Comparison of ENCODE assay signal across 24 mouse cellular contexts in the genomic region with DNA sequence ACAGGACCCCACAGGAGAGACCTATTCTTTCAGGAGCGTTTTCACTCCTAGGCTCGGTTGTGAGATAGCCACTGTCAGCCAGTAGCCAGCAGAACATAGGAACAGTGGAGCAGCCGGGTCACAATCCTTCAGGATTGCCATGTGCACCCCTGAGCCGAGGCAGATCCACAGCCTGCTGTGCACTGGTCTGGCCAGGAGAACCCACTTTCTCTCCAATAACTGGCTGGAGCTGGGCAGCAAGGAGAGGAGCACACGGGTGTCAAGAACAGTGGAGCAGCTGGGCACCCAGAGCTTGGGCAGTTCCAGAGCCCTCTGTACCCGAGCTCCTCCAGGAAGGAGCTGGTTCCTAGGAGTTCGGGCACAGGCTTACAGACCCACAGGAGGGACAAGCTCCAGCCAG. TPM values are rescaled to one million over a fixed set of nuclear protein-coding genes. Genes with fewer than 3 reads are reported as not detected.
A peak's percentile ranks its signal among the peaks of the same experiment; 100 is the strongest.
DNase-seq lines count a peak whose midpoint lies in the region; ATAC-seq and TF ChIP-seq lines count a peak whose summit lies in the region.
"Had no signal": no experiment of that assay in that cellular context is flagged by ENCODE, and none has a peak within 500 bp of the region (broad histone marks: within the 10 kb centered on the region; RNA-seq: fewer than 3 reads in every experiment).

No protein-coding gene starts in this region.

- H3K9ac ChIP-seq in stomach, embryonic 15.5 days = no peak overlapping the region
- no peak overlapping the region for H3K9ac ChIP-seq in stomach, postnatal 0 days (ENCODE audit: low read length)
- H3K9ac ChIP-seq: heart, embryonic 12.5 days; hindbrain, embryonic 12.5 days; intestine, embryonic 15.5 days; limb, embryonic 12.5 days; liver, postnatal 0 days had no signal

- TF ChIP-seq CTCF in stomach, postnatal 0 days (IDR thresholded peaks at IDR 0.05; ENCODE audit: low read depth) = no peak

- TF ChIP-seq EP300 in stomach, postnatal 0 days (optimal IDR thresholded peaks at IDR 0.05) = no peak

- no peak overlapping the region for H3K27ac ChIP-seq in stomach, embryonic 15.5 days
- H3K27ac ChIP-seq in stomach, postnatal 0 days (replicated peaks) = no peak overlapping the region
- H3K27ac ChIP-seq: embryonic facial prominence, embryonic 10.5 days; hindbrain, embryonic 12.5 days; intestine, embryonic 15.5 days; limb, embryonic 12.5 days; midbrain, embryonic 10.5 days had no signal

- H3K4me2 ChIP-seq in stomach, embryonic 15.5 days = no peak overlapping the region
- no peak overlapping the region for H3K4me2 ChIP-seq in stomach, postnatal 0 days (replicated peaks; ENCODE audit: low read depth)
- H3K4me2 ChIP-seq: heart, embryonic 12.5 days; hindbrain, embryonic 12.5 days; intestine, embryonic 15.5 days; limb, embryonic 12.5 days; liver, embryonic 11.5 days had no signal

- H3K4me3 ChIP-seq in stomach, embryonic 15.5 days (replicated peaks) = no peak overlapping the region
- H3K4me3 ChIP-seq in stomach, postnatal 0 days (ENCODE audit: low read depth, low read length) = no peak overlapping the region
- H3K4me3 ChIP-seq: embryonic facial prominence, embryonic 10.5 days; heart, embryonic 12.5 days; hindbrain, embryonic 12.5 days; intestine, embryonic 15.5 days; limb, embryonic 12.5 days; midbrain, embryonic 10.5 days had no signal

- 81% methylated on average over 7 of the region's 7 CpGs for WGBS in stomach, embryonic 15.5 days
- 86% methylated on average over 7 of the region's 7 CpGs for WGBS in stomach, postnatal 0 days

- H3K9me3 ChIP-seq in stomach, embryonic 15.5 days = no peaks in the 10 kb centered on the region
- H3K9me3 ChIP-seq in stomach, postnatal 0 days (ENCODE audit: control insufficient read depth, low read length) = no peaks in the 10 kb centered on the region
- H3K9me3 ChIP-seq: embryonic facial prominence, embryonic 10.5 days; heart, embryonic 12.5 days; hindbrain, embryonic 12.5 days; intestine, embryonic 15.5 days; limb, embryonic 12.5 days; midbrain, embryonic 10.5 days had no signal

- no peaks in the 10 kb centered on the region for H3K27me3 ChIP-seq in stomach, embryonic 15.5 days (replicated peaks)
- H3K27me3 ChIP-seq in stomach, postnatal 0 days (ENCODE audit: control insufficient read depth, insufficient read depth, low read length) = no peaks in the 10 kb centered on the region
- H3K27me3 ChIP-seq: heart, embryonic 12.5 days; hindbrain, embryonic 12.5 days; intestine, embryonic 15.5 days; limb, embryonic 12.5 days had no signal

- peak; percentile 38; the same call in 1 of the 2 replicates for ATAC-seq in frontal cortex, adult (ENCODE audit: low TSS enrichment)
- peak; percentile 39; the same call in 1 of the 2 replicates for ATAC-seq in stomach, embryonic 15.5 days (ENCODE audit: insufficient read depth, low FRiP score, low read depth)
- ATAC-seq in stomach, postnatal 0 days (ENCODE audit: low FRiP score, low TSS enrichment) = no peak
- ATAC-seq in inflammation-experienced regulatory T-cells, adult 6 months = no peak
- ATAC-seq: intestine, embryonic 15.5 days; liver, postnatal 0 days; lung, postnatal 0 days had no signal

- H3K4me1 ChIP-seq in stomach, embryonic 15.5 days = no peaks in the 10 kb centered on the region
- no peaks in the 10 kb centered on the region for H3K4me1 ChIP-seq in stomach, postnatal 0 days (replicated peaks; ENCODE audit: control insufficient read depth, insufficient read depth)
- H3K4me1 ChIP-seq: embryonic facial prominence, embryonic 10.5 days; heart, embryonic 12.5 days; hindbrain, embryonic 12.5 days; intestine, embryonic 15.5 days; limb, embryonic 12.5 days; midbrain, embryonic 10.5 days had no signal

- H3K36me3 ChIP-seq in stomach, embryonic 15.5 days = no peaks in the 10 kb centered on the region
- H3K36me3 ChIP-seq in stomach, postnatal 0 days (ENCODE audit: control insufficient read depth, insufficient read depth, low read length) = peaks cover 2% of the 10 kb centered on the region; the same call in 1 of the 2 replicates
- H3K36me3 ChIP-seq: intestine, embryonic 15.5 days had no signal

- DNase-seq in frontal cortex, postnatal 36 days (ENCODE audit: low spot score in 2 of 2) = no peak
- DNase-seq in stomach, postnatal 0 days (ENCODE audit: low spot score) = no peak
- peak; percentile 23 for DNase-seq in cerebellum, adult 9-11 months
- DNase-seq in right cerebral cortex, postnatal 14 days = no peak
- DNase-seq: adrenal gland, adult 2 months; gastrocnemius, postnatal 10 days; heart, postnatal 10 days; kidney, adult 8-10 months; kidney, postnatal 10 days; liver, postnatal 0 days; right cerebral cortex, postnatal 25 days; spleen, adult 18-20 months; thymus, postnatal 25 days had no signal

RNA-seq across cellular contexts. Expression of a gene that starts 49.6 kb away (rescaled TPM):
- 73.1 and 77.5 TPM in 2 replicates for polyA plus RNA-seq in stomach, embryonic 15.5 days (2015; fragmentation: Nextera tagmentation; extraction: Ambion mirVana)
- 56.2 and 59.5 TPM in 2 replicates for polyA plus RNA-seq in stomach, postnatal 0 days (2015; fragmentation: Nextera tagmentation; extraction: Ambion mirVana)
- 100 to 1,000 TPM; 109 to 138 (median 137) TPM for polyA plus RNA-seq in inflammation-experienced regulatory T-cells, adult 6 months (2017; shearing (Covaris generic))

RNA-seq across cellular contexts. Expression of a gene that starts 50.2 kb away (rescaled TPM):
- 39.0 and 41.0 TPM in 2 replicates for polyA plus RNA-seq in stomach, embryonic 15.5 days (2015; fragmentation: Nextera tagmentation; extraction: Ambion mirVana)
- polyA plus RNA-seq in stomach, postnatal 0 days (2015; fragmentation: Nextera tagmentation; extraction: Ambion mirVana) = 21.9 and 22.8 TPM in 2 replicates
- 100 to 1,000 TPM; 112 to 151 (median 145) TPM for polyA plus RNA-seq in inflammation-experienced regulatory T-cells, adult 6 months (2017; shearing (Covaris generic))

Comparison
In these comparisons a context has a peak if more than half of its experiments do, and no peak if none do; other contexts are left out.
1. ATAC-seq: peak in frontal cortex, adult (single experiment) and stomach, embryonic 15.5 days (single experiment); none in stomach, postnatal 0 days (single experiment) and inflammation-experienced regulatory T-cells, adult 6 months (single experiment).